Mouse (Mus musculus): ENCODE results near the gene 1700049E17Rik1.
"Not testable (repeated sequence)": the region's sequence is repeated elsewhere in the genome, so short reads cannot be mapped to it uniquely, and the experiment has no call there.

DNA sequence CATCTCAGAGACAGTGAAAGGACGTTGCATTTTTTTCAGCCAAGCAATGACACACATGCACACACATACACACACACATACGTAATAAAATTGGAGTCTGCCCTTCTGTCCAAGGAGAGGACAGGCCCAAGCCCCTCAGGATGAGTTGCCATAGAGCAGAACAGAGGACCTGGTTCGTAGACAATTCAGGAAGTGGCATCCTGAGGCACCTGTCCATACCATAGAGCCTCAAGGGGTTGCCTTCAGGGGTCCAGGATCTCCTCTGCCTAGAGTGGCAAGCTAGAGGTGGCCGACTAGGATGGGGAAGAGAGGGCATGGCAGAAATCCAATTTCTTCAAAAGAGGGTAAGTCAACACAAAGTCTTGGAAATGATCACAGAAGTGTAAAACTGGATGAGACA lies 39.3 kb downstream of the 1700049E17Rik1 start:
- not testable (repeated sequence) for TF ChIP-seq CTCF (conservative IDR thresholded peaks at IDR 0.05; ENCODE audit: low read length); POU5F1 (IDR thresholded peaks at IDR 0.05; ENCODE audit: borderline replicate concordance, low read length)

All from E14TG2a.4 (cell line).